Comparison of ENCODE assay signal across 8 mouse cellular contexts in the genomic region with DNA sequence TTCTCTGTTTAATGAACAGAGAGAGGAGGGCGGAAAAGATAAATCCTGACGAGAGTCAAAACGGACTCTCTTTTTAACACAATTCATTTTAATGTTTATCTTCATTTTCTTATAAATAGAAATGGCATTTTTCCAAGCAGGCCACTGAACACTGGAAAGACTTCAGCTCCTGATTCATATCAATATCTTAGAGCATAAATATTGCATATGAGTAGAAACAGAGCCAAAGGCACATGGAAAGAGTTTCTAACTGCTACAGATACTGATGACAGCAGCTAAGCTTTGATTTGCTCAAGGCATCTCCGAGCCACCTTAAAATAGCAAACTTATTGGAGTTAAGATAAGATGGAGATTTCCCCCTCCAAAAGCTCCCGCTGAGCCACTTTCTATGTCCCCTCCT. TPM values are rescaled to one million over a fixed set of nuclear protein-coding genes. Genes with fewer than 3 reads are reported as not detected.
DNase-seq lines count a peak whose midpoint lies in the region; ATAC-seq and TF ChIP-seq lines count a peak whose summit lies in the region.

No protein-coding gene starts in this region.

- 3% methylated on average over 5 of the region's 5 CpGs for WGBS in kidney, embryonic 15.5 days
- WGBS in embryonic facial prominence, embryonic 12.5 days, result 10% methylated on average over 5 of the region's 5 CpGs
- 2% methylated on average over 5 of the region's 5 CpGs for WGBS in intestine, embryonic 14.5 days

- TF ChIP-seq POLR2A in myocyte (IDR thresholded peaks at IDR 0.05; ENCODE audit: insufficient read length, low read depth), result no peak

- no peaks in the 10 kb centered on the region for H3K79me2 ChIP-seq in myocyte (ENCODE audit: control insufficient read depth, insufficient read depth)

- peak; percentile 16 for ATAC-seq in kidney, embryonic 15.5 days (replicated peaks; ENCODE audit: low FRiP score)
- no peak for ATAC-seq in embryonic facial prominence, embryonic 12.5 days (ENCODE audit: insufficient number of reproducible peaks, insufficient read depth, low FRiP score, low TSS enrichment)
- no peak for ATAC-seq in intestine, embryonic 14.5 days (replicated peaks; ENCODE audit: low FRiP score, low TSS enrichment, low read depth)

- H3K4me2 ChIP-seq in kidney, embryonic 15.5 days, result peak overlapping the region; percentile 59
- peak overlapping the region; percentile 63 for H3K4me2 ChIP-seq in embryonic facial prominence, embryonic 12.5 days (replicated peaks)
- H3K4me2 ChIP-seq in intestine, embryonic 14.5 days (ENCODE audit: low read length), result peak overlapping the region; percentile 60
- H3K4me2 ChIP-seq in myocyte (ENCODE audit: low read depth), result peak overlapping the region; percentile 81

- H3ac ChIP-seq in myocyte (ENCODE audit: control insufficient read depth, insufficient read length), result peak overlapping the region; percentile 43

- H3K4me3 ChIP-seq in kidney, embryonic 15.5 days (replicated peaks), result peak overlapping the region; percentile 58
- peak overlapping the region; percentile 49 for H3K4me3 ChIP-seq in embryonic facial prominence, embryonic 12.5 days
- peak overlapping the region; percentile 65 for H3K4me3 ChIP-seq in intestine, embryonic 14.5 days (ENCODE audit: low read depth, low read length)
- peak overlapping the region; percentile 66 for H3K4me3 ChIP-seq in myocyte

- H3K9me3 ChIP-seq in kidney, embryonic 15.5 days (replicated peaks), result no peaks in the 10 kb centered on the region
- H3K9me3 ChIP-seq in embryonic facial prominence, embryonic 12.5 days, result no peaks in the 10 kb centered on the region
- H3K9me3 ChIP-seq in intestine, embryonic 14.5 days (ENCODE audit: control insufficient read depth, low read length), result no peaks in the 10 kb centered on the region

- peak overlapping the region; percentile 48 for H3K9ac ChIP-seq in kidney, embryonic 15.5 days
- no peak overlapping the region for H3K9ac ChIP-seq in embryonic facial prominence, embryonic 12.5 days
- peak overlapping the region; percentile 52; the same call in 1 of the 2 replicates for H3K9ac ChIP-seq in intestine, embryonic 14.5 days (ENCODE audit: low read length)

- H3K27ac ChIP-seq in kidney, embryonic 15.5 days, result peak overlapping the region; percentile 87
- peak overlapping the region; percentile 84 for H3K27ac ChIP-seq in embryonic facial prominence, embryonic 12.5 days
- H3K27ac ChIP-seq in intestine, embryonic 14.5 days (ENCODE audit: low read depth), result peak overlapping the region; percentile 83

- no peaks in the 10 kb centered on the region for H3K36me3 ChIP-seq in kidney, embryonic 15.5 days
- no peaks in the 10 kb centered on the region for H3K36me3 ChIP-seq in embryonic facial prominence, embryonic 12.5 days
- H3K36me3 ChIP-seq in intestine, embryonic 14.5 days (ENCODE audit: control insufficient read depth, insufficient read depth, low read length), result no peaks in the 10 kb centered on the region
- no peaks in the 10 kb centered on the region for H3K36me3 ChIP-seq in myocyte (ENCODE audit: control insufficient read depth, insufficient read depth)

- DNase-seq in kidney, adult 11 months, result no peak
- DNase-seq in intestine, embryonic 14.5 days (ENCODE audit: low spot score), result no peak
- no peak for DNase-seq in spleen, postnatal 36 days (ENCODE audit: low spot score in 2 of 2)
- DNase-seq in left cerebral cortex, adult 11 months (ENCODE audit: low spot score), result no peak
- no peak for DNase-seq in frontal cortex, postnatal 10 days (ENCODE audit: low spot score in 2 of 2)

- H3K27me3 ChIP-seq in kidney, embryonic 15.5 days, result peaks cover 4% of the 10 kb centered on the region; the same call in 1 of the 2 replicates
- no peaks in the 10 kb centered on the region for H3K27me3 ChIP-seq in embryonic facial prominence, embryonic 12.5 days
- no peaks in the 10 kb centered on the region for H3K27me3 ChIP-seq in intestine, embryonic 14.5 days (replicated peaks; ENCODE audit: control insufficient read depth, insufficient read depth, low read length)
- no peaks in the 10 kb centered on the region for H3K27me3 ChIP-seq in myocyte (ENCODE audit: control insufficient read depth, insufficient read depth, insufficient read length)

- H3K4me1 ChIP-seq in kidney, embryonic 15.5 days, result peaks cover 28% of the 10 kb centered on the region
- peaks cover 10% of the 10 kb centered on the region for H3K4me1 ChIP-seq in embryonic facial prominence, embryonic 12.5 days
- H3K4me1 ChIP-seq in intestine, embryonic 14.5 days (replicated peaks; ENCODE audit: control insufficient read depth, insufficient read depth, low read length), result peaks cover 12% of the 10 kb centered on the region; the same call in 1 of the 2 replicates

TF ChIP-seq in myocyte, 11 proteins besides CTCF, POLR2A, EP300 and RAD21:
- no peak for TF ChIP-seq USF1 (IDR thresholded peaks at IDR 0.05; ENCODE audit: low read depth)
- no peak for TF ChIP-seq MAX (IDR thresholded peaks at IDR 0.05; ENCODE audit: low read depth)

RNA-seq across cellular contexts. Expression of a gene that starts 14.3 kb away (rescaled TPM):
- 16.6 and 18.7 TPM in 2 replicates for polyA plus RNA-seq in kidney, embryonic 15.5 days (2015; fragmentation: Nextera tagmentation; extraction: Ambion mirVana)
- polyA plus RNA-seq in embryonic facial prominence, embryonic 12.5 days (2016; fragmentation: Nextera tagmentation; extraction: Ambion mirVana), result 3.3 and 4.2 TPM in 2 replicates
- polyA plus RNA-seq in intestine, embryonic 14.5 days (2014; fragmentation: Nextera tagmentation; extraction: Ambion mirVana), result 5.5 and 6.2 TPM in 2 replicates
- 2.1 TPM for polyA plus RNA-seq in myocyte (2012; fragmentation: generic; extraction: Trizol)
